Mouse (Mus musculus) hindbrain, embryonic 14.5 days (tissue): ENCODE measurements around the gene Zfp239. TPM values are rescaled to one million over a fixed set of nuclear protein-coding genes. Genes with fewer than 3 reads are reported as not detected.

Experiments used
- ATAC-seq: fragments of 200-750 bp; cut with Nextera tagmentation; 2 replicates; pipeline ENCODE4 v1.8.0; 2017; ENCODE audit warnings: moderate number of reproducible peaks, mild to moderate bottlenecking, moderate TSS enrichment, moderate library complexity; ENCODE audit not compliant: low FRiP score
- DNase-seq: peaks from one replicate; pipeline ENCODE4 v3.0.0-alpha.2; 2015; ENCODE audit warnings: low spot score
- H3K27ac ChIP-seq: fragments of 300-500 bp; sonication (generic); 2 replicates; pipeline ENCODE4 v1.5.1; 2014; ENCODE audit warnings: mild to moderate bottlenecking, moderate library complexity
- H3K27me3 ChIP-seq: fragments of 300-500 bp; sonication (generic); 2 replicates; pipeline ENCODE4 v1.6.1; 2014; ENCODE audit warnings: mild to moderate bottlenecking, low read length, mixed read lengths; ENCODE audit not compliant: control insufficient read depth, insufficient read depth
- H3K36me3 ChIP-seq: fragments of 300-500 bp; sonication (generic); replicated peaks from 2 replicates; pipeline ENCODE4 v1.6.1; 2014; ENCODE audit not compliant: control insufficient read depth, insufficient read depth
- H3K4me1 ChIP-seq: fragments of 300-500 bp; sonication (generic); replicated peaks from 2 replicates; pipeline ENCODE4 v1.6.1; 2014; ENCODE audit warnings: antibody characterized with exemption, low read length, mixed read lengths; ENCODE audit not compliant: control insufficient read depth, insufficient read depth
- H3K4me2 ChIP-seq: fragments of 300-500 bp; sonication (generic); replicated peaks from 2 replicates; pipeline ENCODE4 v1.6.1; 2014; ENCODE audit warnings: mild to moderate bottlenecking, moderate library complexity
- H3K4me3 ChIP-seq: fragments of 300-500 bp; sonication (generic); replicated peaks from 2 replicates; pipeline ENCODE4 v1.5.1; 2014; ENCODE audit warnings: mild to moderate bottlenecking, low read length
- H3K9ac ChIP-seq: fragments of 300-500 bp; sonication (generic); 2 replicates; pipeline ENCODE4 v1.6.1; 2014
- H3K9me3 ChIP-seq: fragments of 300-500 bp; sonication (generic); 2 replicates; pipeline ENCODE4 v1.6.1; 2016; ENCODE audit warnings: low read length; ENCODE audit not compliant: control insufficient read depth
- WGBS: fragments of 180-500 bp; shearing (Covaris S2); extraction: QIAGEN DNeasy Blood & Tissue Kit; methylation state at CpG from one replicate; pipeline ENCODE4 v1.1.7; 2014; 5-methylcytosine and 5-hydroxymethylcytosine counted together
- polyA plus RNA-seq: library from polyadenylated mRNA; unstranded; fragments of >200 nt; fragmentation: Nextera tagmentation; extraction: Ambion mirVana; gene quantifications from 2 replicates; pipeline ENCODE4 v1.2.1, GENCODE M21; 2014

Gene Zfp239
- polyA plus RNA-seq, 1 experiment from 2014 or later: 14.8 TPM

GRCm38 (mm10) chr6:117922041-117922440, 60.1 kb downstream of the Zfp239 start:
- Histone ChIP-seq H3K27ac (no peak overlapping the region), H3K4me3 (no peak overlapping the region), H3K36me3 (peaks cover 27% of the 10 kb centered on the region), H3K4me2 (no peak overlapping the region), H3K4me1 (peaks cover 9% of the 10 kb centered on the region; the same call in 1 of the 2 replicates), H3K27me3 (no peaks in the 10 kb centered on the region), H3K9ac (no peak overlapping the region), H3K9me3 (no peaks in the 10 kb centered on the region)
- ATAC-seq (no peak), DNase-seq (no peak)
- 97% methylated on average over 3 of the region's 3 CpGs for WGBS

Other genes starting within 250 kb of the Zfp239 start
- gene Zfp637, start 20.9 kb upstream of the Zfp239 start, polyA plus RNA-seq: 136 and 145 TPM in 2 replicates
- gene Hnrnpf, start 38.2 kb downstream of the Zfp239 start, polyA plus RNA-seq: 254 and 284 TPM in 2 replicates
- 1.3 and 2.6 TPM in 2 replicates for gene Fxyd4, start 75.6 kb downstream of the Zfp239 start, polyA plus RNA-seq
- 1.5 and 2.3 TPM in 2 replicates for gene Rasgef1a, start 149.3 kb downstream of the Zfp239 start, polyA plus RNA-seq